9 mouse cellular contexts compared by ENCODE assay signal in the genomic region with DNA sequence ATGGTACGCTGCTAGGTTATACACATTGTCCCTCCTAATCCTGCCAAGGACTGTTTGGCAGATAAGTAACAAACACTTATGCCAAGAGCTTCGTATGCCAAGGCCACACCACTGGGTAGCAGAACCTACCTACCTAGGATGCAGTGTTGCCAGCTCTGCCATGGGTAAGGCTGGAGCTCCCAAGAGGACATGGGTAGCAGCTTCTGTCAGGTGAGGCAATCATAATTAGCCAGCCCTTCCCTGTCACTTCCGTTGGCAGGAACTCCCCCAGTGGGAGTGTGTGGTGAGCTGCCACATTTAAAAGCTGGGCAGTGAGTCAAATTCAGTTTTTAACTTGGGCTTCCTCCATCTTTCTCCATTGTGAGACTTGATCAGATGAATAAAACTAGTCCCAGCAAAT.
DNase-seq lines count a peak whose midpoint lies in the region; ATAC-seq and TF ChIP-seq lines count a peak whose summit lies in the region.
"Had no signal": no experiment of that assay in that cellular context is flagged by ENCODE, and none has a peak within 500 bp of the region (broad histone marks: within the 10 kb centered on the region; RNA-seq: fewer than 3 reads in every experiment).

No protein-coding gene starts in this region.

- H3K27ac ChIP-seq in kidney, adult 2 months (ENCODE audit: insufficient read depth, low read depth, low read length), result no peak overlapping the region
- H3K27ac ChIP-seq in kidney, embryonic 14.5 days (ENCODE audit: low read depth, low read length), result no peak overlapping the region
- H3K27ac ChIP-seq in kidney, embryonic 16.5 days (ENCODE audit: low read length), result no peak overlapping the region

- 53% methylated on average over 3 of the region's 3 CpGs for WGBS in kidney, adult 2 months
- WGBS in kidney, embryonic 14.5 days, result 66% methylated on average over 3 of the region's 3 CpGs
- WGBS in kidney, embryonic 16.5 days, result 56% methylated on average over 3 of the region's 3 CpGs

- H3K4me1 ChIP-seq in kidney, adult 2 months (ENCODE audit: control insufficient read depth, insufficient read depth, low read length), result peaks cover 3% of the 10 kb centered on the region; the same call in 1 of the 2 replicates
- H3K4me1 ChIP-seq in kidney, embryonic 14.5 days (ENCODE audit: control insufficient read depth, insufficient read depth, low read length), result peaks cover 9% of the 10 kb centered on the region; the same call in 1 of the 2 replicates
- peaks cover 17% of the 10 kb centered on the region for H3K4me1 ChIP-seq in kidney, embryonic 16.5 days (ENCODE audit: insufficient read depth, low read length)

- TF ChIP-seq POLR2A in kidney, adult 2 months (IDR thresholded peaks at IDR 0.05; ENCODE audit: low read depth, low read length), result no peak
- TF ChIP-seq POLR2A in brain, embryonic 14.5 days (IDR thresholded peaks at IDR 0.05; ENCODE audit: borderline replicate concordance, extremely low read depth, insufficient read depth, insufficient read length, poor library complexity, severe bottlenecking), result no peak

- no peaks in the 10 kb centered on the region for H3K36me3 ChIP-seq in kidney, adult 2 months (ENCODE audit: control insufficient read depth, insufficient read depth, low read length)
- no peaks in the 10 kb centered on the region for H3K36me3 ChIP-seq in kidney, embryonic 14.5 days (ENCODE audit: control insufficient read depth, insufficient read depth, low read length)
- no peaks in the 10 kb centered on the region for H3K36me3 ChIP-seq in kidney, embryonic 16.5 days (ENCODE audit: insufficient read depth, low read length)

- H3K27me3 ChIP-seq in kidney, adult 2 months (replicated peaks; ENCODE audit: control insufficient read depth, insufficient read depth, low read length), result no peaks in the 10 kb centered on the region
- no peaks in the 10 kb centered on the region for H3K27me3 ChIP-seq in kidney, embryonic 14.5 days (ENCODE audit: control insufficient read depth, insufficient read depth, low read length)
- no peaks in the 10 kb centered on the region for H3K27me3 ChIP-seq in kidney, embryonic 16.5 days (ENCODE audit: insufficient read depth, low read length)
- H3K27me3 ChIP-seq: Patski had no signal

- no peaks in the 10 kb centered on the region for H3K9me3 ChIP-seq in kidney, embryonic 14.5 days (ENCODE audit: control insufficient read depth, low read length)
- no peaks in the 10 kb centered on the region for H3K9me3 ChIP-seq in kidney, embryonic 16.5 days (ENCODE audit: low read length)

- no peak overlapping the region for H3K4me3 ChIP-seq in kidney, adult 2 months (ENCODE audit: insufficient read depth, low read depth, low read length)
- H3K4me3 ChIP-seq in kidney, embryonic 14.5 days (ENCODE audit: low read length), result no peak overlapping the region
- no peak overlapping the region for H3K4me3 ChIP-seq in kidney, embryonic 16.5 days (ENCODE audit: low read length)

- H3K9ac ChIP-seq in kidney, embryonic 14.5 days (ENCODE audit: low read depth, low read length), result no peak overlapping the region
- no peak overlapping the region for H3K9ac ChIP-seq in kidney, embryonic 16.5 days (replicated peaks; ENCODE audit: low read length)

- peak; percentile 27 for DNase-seq in kidney, adult 2 months
- DNase-seq in brain, embryonic 14.5 days (ENCODE audit: low read depth), result peak; percentile 89
- DNase-seq in frontal cortex, postnatal 14 days (ENCODE audit: low spot score in 2 of 2), result peak; percentile 31 to 40
- DNase-seq in left cerebral cortex, adult 11 months (ENCODE audit: low spot score), result peak; percentile 58
- no peak for DNase-seq in T-cell, adult 2 months (ENCODE audit: low spot score)
- DNase-seq in gastrocnemius, adult 18-20 months (ENCODE audit: low spot score), result no peak

- no peak overlapping the region for H3K4me2 ChIP-seq in kidney, embryonic 14.5 days (replicated peaks; ENCODE audit: low read depth, low read length)
- no peak overlapping the region for H3K4me2 ChIP-seq in kidney, embryonic 16.5 days (replicated peaks; ENCODE audit: low read depth, low read length)

- ATAC-seq in kidney, embryonic 14.5 days (ENCODE audit: low FRiP score, low TSS enrichment), result no peak
- ATAC-seq in kidney, embryonic 16.5 days (ENCODE audit: low FRiP score, low TSS enrichment), result no peak
- ATAC-seq: Patski had no signal

- no peak for TF ChIP-seq CTCF in kidney, adult 2 months (conservative IDR thresholded peaks at IDR 0.05; ENCODE audit: insufficient read depth, insufficient read length, low read depth, low read length)
- TF ChIP-seq CTCF in brain, embryonic 14.5 days (IDR thresholded peaks at IDR 0.05; ENCODE audit: borderline replicate concordance, extremely low read depth, insufficient read depth, insufficient read length), result no peak

Comparison
In these comparisons a context has a peak if more than half of its experiments do, and no peak if none do; other contexts are left out.
1. DNase-seq: peak in kidney, adult 2 months (single experiment), brain, embryonic 14.5 days (single experiment), frontal cortex, postnatal 14 days (2 of 2) and left cerebral cortex, adult 11 months (single experiment); none in T-cell, adult 2 months (single experiment) and gastrocnemius, adult 18-20 months (single experiment).